Mouse (Mus musculus): ENCODE measurements around the gene Jmy. TPM values are rescaled to one million over a fixed set of nuclear protein-coding genes. Genes with fewer than 3 reads are reported as not detected.

Gene Jmy
- polyA plus RNA-seq, 1 experiment = 13.4 TPM

- Histone ChIP-seq H3K4me1 (ENCODE audit: control insufficient read depth, insufficient read depth, low read length) (no peaks in the 10 kb centered on the region), H3K27ac (ENCODE audit: insufficient read depth, low read length) (no peak overlapping the region), H3K36me3 (ENCODE audit: control insufficient read depth, insufficient read depth, low read length, poor library complexity, severe bottlenecking) (no peaks in the 10 kb centered on the region), H3K4me3 (ENCODE audit: low read depth, low read length) (no peak overlapping the region), H3K9ac (ENCODE audit: low read depth, poor library complexity, severe bottlenecking) (no peak overlapping the region), H3K9me3 (replicated peaks; ENCODE audit: control insufficient read depth, insufficient read depth, low read length, poor library complexity, severe bottlenecking) (no peaks in the 10 kb centered on the region), H3K27me3 (ENCODE audit: control insufficient read depth, insufficient read depth, low read length, poor library complexity, severe bottlenecking) (no peaks in the 10 kb centered on the region)
- TF ChIP-seq EP300 (IDR thresholded peaks at IDR 0.05; ENCODE audit: insufficient read depth, low read depth, low read length) = no peak
- TF ChIP-seq POLR2A (IDR thresholded peaks at IDR 0.05; ENCODE audit: insufficient read depth, low read length) = no peak
- TF ChIP-seq CTCF (IDR thresholded peaks at IDR 0.05; ENCODE audit: low read depth, low read length) = no peak
Observed at GRCm38 (mm10) chr13:93410343-93410742, 89.3 kb downstream of the Jmy start.

- Histone ChIP-seq H3K27ac (ENCODE audit: insufficient read depth, low read length) (no peak overlapping the region), H3K27me3 (ENCODE audit: control insufficient read depth, insufficient read depth, low read length, poor library complexity, severe bottlenecking) (no peaks in the 10 kb centered on the region), H3K9me3 (replicated peaks; ENCODE audit: control insufficient read depth, insufficient read depth, low read length, poor library complexity, severe bottlenecking) (no peaks in the 10 kb centered on the region), H3K9ac (ENCODE audit: low read depth, poor library complexity, severe bottlenecking) (no peak overlapping the region), H3K4me3 (ENCODE audit: low read depth, low read length) (no peak overlapping the region), H3K36me3 (ENCODE audit: control insufficient read depth, insufficient read depth, low read length, poor library complexity, severe bottlenecking) (no peaks in the 10 kb centered on the region), H3K4me1 (ENCODE audit: control insufficient read depth, insufficient read depth, low read length) (no peaks in the 10 kb centered on the region)
- no peak for TF ChIP-seq EP300 (IDR thresholded peaks at IDR 0.05; ENCODE audit: insufficient read depth, low read depth, low read length)
- TF ChIP-seq POLR2A (IDR thresholded peaks at IDR 0.05; ENCODE audit: insufficient read depth, low read length) = no peak
- TF ChIP-seq CTCF (IDR thresholded peaks at IDR 0.05; ENCODE audit: low read depth, low read length) = no peak
Observed at GRCm38 (mm10) chr13:93406855-93407254, 92.8 kb downstream of the Jmy start.

GRCm38 (mm10) chr13:93401947-93402346 lies 97.7 kb downstream of the Jmy start:
- no peak overlapping the region for H3K9ac ChIP-seq (ENCODE audit: low read depth, poor library complexity, severe bottlenecking)
- no peak for TF ChIP-seq EP300 (IDR thresholded peaks at IDR 0.05; ENCODE audit: insufficient read depth, low read depth, low read length)
- no peak for TF ChIP-seq CTCF (IDR thresholded peaks at IDR 0.05; ENCODE audit: low read depth, low read length)
- TF ChIP-seq POLR2A (IDR thresholded peaks at IDR 0.05; ENCODE audit: insufficient read depth, low read length) = no peak
- H3K36me3 ChIP-seq (ENCODE audit: control insufficient read depth, insufficient read depth, low read length, poor library complexity, severe bottlenecking) = no peaks in the 10 kb centered on the region
- no peak overlapping the region for H3K27ac ChIP-seq (ENCODE audit: insufficient read depth, low read length)
- H3K4me1 ChIP-seq (ENCODE audit: control insufficient read depth, insufficient read depth, low read length) = no peaks in the 10 kb centered on the region
- H3K4me3 ChIP-seq (ENCODE audit: low read depth, low read length) = no peak overlapping the region
- no peaks in the 10 kb centered on the region for H3K27me3 ChIP-seq (ENCODE audit: control insufficient read depth, insufficient read depth, low read length, poor library complexity, severe bottlenecking)
- H3K9me3 ChIP-seq (replicated peaks; ENCODE audit: control insufficient read depth, insufficient read depth, low read length, poor library complexity, severe bottlenecking) = no peaks in the 10 kb centered on the region

DNA sequence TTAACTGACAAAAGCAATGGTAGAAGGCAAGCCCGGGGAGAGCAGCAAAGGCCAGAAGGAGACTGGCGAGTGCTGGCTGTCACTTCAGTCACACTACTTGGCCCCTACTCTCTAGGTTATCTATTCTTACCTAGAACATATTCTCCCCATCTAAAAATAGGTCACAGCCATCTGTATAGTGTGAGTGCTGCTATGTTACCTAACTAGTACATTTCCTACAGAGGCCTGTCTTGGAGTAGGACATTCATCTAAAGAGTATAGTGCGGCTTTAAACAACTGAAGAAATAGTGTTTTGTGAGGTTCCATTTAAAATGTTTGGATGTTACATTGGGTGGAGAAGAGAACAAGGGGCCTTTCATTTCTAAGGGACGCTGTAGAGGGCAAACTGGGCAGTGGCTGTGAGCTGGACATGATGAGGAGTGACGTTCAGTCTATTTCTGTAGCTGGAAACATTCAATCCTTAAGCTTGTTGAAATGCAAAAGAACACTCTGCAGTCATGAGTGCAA lies 99.8 kb downstream of the Jmy start:
- no peak overlapping the region for H3K9ac ChIP-seq (ENCODE audit: low read depth, poor library complexity, severe bottlenecking)
- no peaks in the 10 kb centered on the region for H3K27me3 ChIP-seq (ENCODE audit: control insufficient read depth, insufficient read depth, low read length, poor library complexity, severe bottlenecking)
- no peaks in the 10 kb centered on the region for H3K4me1 ChIP-seq (ENCODE audit: control insufficient read depth, insufficient read depth, low read length)
- no peak overlapping the region for H3K4me3 ChIP-seq (ENCODE audit: low read depth, low read length)
- no peak overlapping the region for H3K27ac ChIP-seq (ENCODE audit: insufficient read depth, low read length)
- no peak for TF ChIP-seq EP300 (IDR thresholded peaks at IDR 0.05; ENCODE audit: insufficient read depth, low read depth, low read length)
- no peak for TF ChIP-seq POLR2A (IDR thresholded peaks at IDR 0.05; ENCODE audit: insufficient read depth, low read length)
- no peak for TF ChIP-seq CTCF (IDR thresholded peaks at IDR 0.05; ENCODE audit: low read depth, low read length)
- peaks cover 2% of the 10 kb centered on the region; the same call in 1 of the 2 replicates for H3K9me3 ChIP-seq (replicated peaks; ENCODE audit: control insufficient read depth, insufficient read depth, low read length, poor library complexity, severe bottlenecking)
- H3K36me3 ChIP-seq (ENCODE audit: control insufficient read depth, insufficient read depth, low read length, poor library complexity, severe bottlenecking) = no peaks in the 10 kb centered on the region; the same call in 1 of the 2 replicates

DNA sequence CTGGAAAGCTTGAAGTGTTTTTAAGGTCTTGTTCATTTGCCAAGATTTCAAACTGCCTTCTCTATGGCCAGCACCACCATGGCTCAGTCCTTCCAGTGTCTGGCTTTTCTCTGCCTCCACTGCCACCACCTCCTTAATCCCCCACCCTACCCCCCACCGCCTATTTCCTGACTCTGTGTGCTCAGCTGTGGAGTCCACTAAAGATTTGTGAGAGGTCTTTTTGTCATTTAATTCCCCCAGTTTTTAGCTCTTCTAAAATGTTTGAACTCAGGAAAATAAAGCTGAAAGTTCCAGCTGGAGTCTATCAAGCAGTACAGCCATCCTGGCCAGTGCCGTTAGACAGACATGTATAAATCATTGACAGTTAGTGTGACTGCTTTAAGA lies 110.4 kb downstream of the Jmy start:
- no peak for TF ChIP-seq EP300 (IDR thresholded peaks at IDR 0.05; ENCODE audit: insufficient read depth, low read depth, low read length)
- TF ChIP-seq CTCF (IDR thresholded peaks at IDR 0.05; ENCODE audit: low read depth, low read length) = no peak
- no peak for TF ChIP-seq POLR2A (IDR thresholded peaks at IDR 0.05; ENCODE audit: insufficient read depth, low read length)
- Histone ChIP-seq H3K27me3 (ENCODE audit: control insufficient read depth, insufficient read depth, low read length, poor library complexity, severe bottlenecking) (no peaks in the 10 kb centered on the region), H3K4me1 (ENCODE audit: control insufficient read depth, insufficient read depth, low read length) (no peaks in the 10 kb centered on the region), H3K9ac (ENCODE audit: low read depth, poor library complexity, severe bottlenecking) (no peak overlapping the region), H3K4me3 (ENCODE audit: low read depth, low read length) (no peak overlapping the region), H3K27ac (ENCODE audit: insufficient read depth, low read length) (no peak overlapping the region), H3K9me3 (replicated peaks; ENCODE audit: control insufficient read depth, insufficient read depth, low read length, poor library complexity, severe bottlenecking) (no peaks in the 10 kb centered on the region), H3K36me3 (ENCODE audit: control insufficient read depth, insufficient read depth, low read length, poor library complexity, severe bottlenecking) (no peaks in the 10 kb centered on the region)

DNA sequence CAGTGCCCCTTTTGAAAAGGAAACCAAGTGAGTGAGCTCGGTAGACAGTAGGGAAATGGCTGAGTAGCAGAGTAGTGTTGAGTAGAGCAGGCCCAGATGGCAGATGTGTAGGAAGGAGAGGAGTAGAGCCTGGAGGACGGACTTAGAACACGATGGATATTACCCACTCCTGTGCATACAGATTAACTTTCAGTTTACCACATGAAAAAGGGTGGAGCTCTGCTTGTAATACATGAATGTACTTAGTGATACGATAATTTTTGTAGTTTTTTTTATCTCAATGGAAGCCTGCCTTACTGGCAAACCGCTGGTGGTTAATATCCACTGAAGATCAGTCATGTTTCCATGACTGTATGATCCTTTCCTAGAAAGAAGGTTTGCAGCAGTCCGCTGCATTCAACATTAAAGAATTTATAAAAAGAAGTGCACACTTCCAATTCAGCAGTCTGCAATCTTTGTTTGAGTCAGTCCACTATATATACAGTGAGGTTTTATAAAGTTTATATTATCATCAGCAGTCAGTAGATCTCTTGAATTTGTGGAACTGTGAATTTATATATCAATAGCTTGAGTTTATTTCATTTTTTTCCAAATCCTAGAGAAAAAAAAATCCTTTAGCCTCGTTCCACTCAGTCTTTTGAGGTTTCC lies 110.9 kb downstream of the Jmy start:
- Histone ChIP-seq H3K36me3 (ENCODE audit: control insufficient read depth, insufficient read depth, low read length, poor library complexity, severe bottlenecking) (no peaks in the 10 kb centered on the region), H3K4me3 (ENCODE audit: low read depth, low read length) (no peak overlapping the region), H3K4me1 (ENCODE audit: control insufficient read depth, insufficient read depth, low read length) (no peaks in the 10 kb centered on the region), H3K27ac (ENCODE audit: insufficient read depth, low read length) (no peak overlapping the region), H3K9ac (ENCODE audit: low read depth, poor library complexity, severe bottlenecking) (no peak overlapping the region), H3K27me3 (ENCODE audit: control insufficient read depth, insufficient read depth, low read length, poor library complexity, severe bottlenecking) (no peaks in the 10 kb centered on the region), H3K9me3 (replicated peaks; ENCODE audit: control insufficient read depth, insufficient read depth, low read length, poor library complexity, severe bottlenecking) (no peaks in the 10 kb centered on the region)
- TF ChIP-seq POLR2A (IDR thresholded peaks at IDR 0.05; ENCODE audit: insufficient read depth, low read length) (no peak), CTCF (IDR thresholded peaks at IDR 0.05; ENCODE audit: low read depth, low read length) (no peak), EP300 (IDR thresholded peaks at IDR 0.05; ENCODE audit: insufficient read depth, low read depth, low read length) (no peak)
